Mouse (Mus musculus): ENCODE data around the gene Gm17535. TPM values are rescaled to one million over a fixed set of nuclear protein-coding genes. Genes with fewer than 3 reads are reported as not detected.
"Not testable (repeated sequence)": the region's sequence is repeated elsewhere in the genome, so short reads cannot be mapped to it uniquely, and the experiment has no call there.

Gene Gm17535
- polyA plus RNA-seq, 1 experiment = not detected

DNA sequence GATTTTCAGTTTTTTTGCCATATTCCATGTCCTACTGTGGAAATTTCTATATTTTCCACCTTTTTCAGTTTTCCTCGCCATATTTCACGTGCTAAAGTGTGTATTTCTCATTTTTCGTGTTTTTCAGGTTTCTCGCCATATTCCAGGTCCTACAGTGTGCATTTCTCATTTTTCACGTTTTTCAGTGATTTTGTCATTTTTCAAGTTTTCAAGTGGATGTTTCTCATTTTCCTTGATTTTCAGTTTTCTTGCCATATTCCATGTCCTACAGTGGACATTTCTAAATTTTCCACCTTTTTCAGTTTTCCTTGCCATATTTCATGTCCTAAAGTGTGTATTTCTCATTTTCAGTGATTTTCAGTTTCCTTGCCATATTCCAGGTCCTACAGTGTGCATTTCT is 8.3 kb upstream of the Gm17535 start:
- DNase-seq; H3K36me3 ChIP-seq (ENCODE audit: control insufficient read depth, insufficient read depth, low read length); H3K27ac ChIP-seq (ENCODE audit: insufficient read depth, low read depth, low read length); H3K4me1 ChIP-seq (ENCODE audit: control insufficient read depth, insufficient read depth, low read length); H3K27me3 ChIP-seq (replicated peaks; ENCODE audit: control insufficient read depth, insufficient read depth, low read length); H3K4me3 ChIP-seq (ENCODE audit: insufficient read depth, low read depth, low read length): not testable (repeated sequence)
- WGBS = 80% methylated on average over 5 of the region's 5 CpGs

DNA sequence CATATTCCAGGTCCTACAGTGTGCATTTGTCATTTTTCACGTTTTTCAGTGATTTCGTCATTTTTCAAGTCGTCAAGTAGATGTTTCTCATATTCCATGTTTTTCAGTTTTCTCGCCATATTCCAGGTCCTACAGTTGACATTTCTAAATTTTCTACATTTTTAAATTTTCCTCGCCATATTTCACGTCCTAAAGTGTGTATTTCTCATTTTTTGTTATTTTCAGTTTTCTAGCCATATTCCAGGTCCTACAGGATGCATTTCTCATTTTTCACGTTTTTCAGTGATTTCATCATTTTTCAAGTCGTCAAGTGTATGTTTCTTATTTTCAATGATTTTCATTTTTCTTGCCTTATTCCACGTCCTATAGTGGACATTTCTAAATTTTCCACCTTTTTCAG is 7.7 kb upstream of the Gm17535 start:
- not testable (repeated sequence) for H3K27ac ChIP-seq (ENCODE audit: insufficient read depth, low read depth, low read length); H3K27me3 ChIP-seq (replicated peaks; ENCODE audit: control insufficient read depth, insufficient read depth, low read length); H3K36me3 ChIP-seq (ENCODE audit: control insufficient read depth, insufficient read depth, low read length); DNase-seq; H3K4me1 ChIP-seq (ENCODE audit: control insufficient read depth, insufficient read depth, low read length); H3K4me3 ChIP-seq (ENCODE audit: insufficient read depth, low read depth, low read length)
- WGBS = 71% methylated on average over 9 of the region's 9 CpGs

DNA sequence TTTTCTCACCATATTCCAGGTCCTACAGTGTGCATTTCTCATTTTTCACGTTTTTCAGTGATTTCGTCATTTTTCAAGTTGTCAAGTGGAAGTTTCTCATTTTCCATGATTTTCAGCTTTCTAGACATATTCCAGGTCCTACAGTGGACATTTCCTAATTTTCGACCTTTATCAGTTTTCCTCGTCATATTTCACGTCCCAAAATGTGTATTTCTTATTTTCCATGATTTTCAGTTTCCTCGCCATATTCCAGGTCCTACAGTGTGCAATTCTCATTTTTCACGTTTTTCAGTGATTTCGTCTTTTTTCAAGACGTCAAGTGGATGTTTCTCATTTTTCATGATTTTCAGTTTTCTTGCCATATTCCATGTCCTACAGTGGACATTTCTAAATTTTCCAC is 7.2 kb upstream of the Gm17535 start:
- DNase-seq; H3K4me3 ChIP-seq (ENCODE audit: insufficient read depth, low read depth, low read length); H3K27ac ChIP-seq (ENCODE audit: insufficient read depth, low read depth, low read length); H3K27me3 ChIP-seq (replicated peaks; ENCODE audit: control insufficient read depth, insufficient read depth, low read length); H3K4me1 ChIP-seq (ENCODE audit: control insufficient read depth, insufficient read depth, low read length); H3K36me3 ChIP-seq (ENCODE audit: control insufficient read depth, insufficient read depth, low read length): not testable (repeated sequence)
- 73% methylated on average over 9 of the region's 9 CpGs for WGBS

DNA sequence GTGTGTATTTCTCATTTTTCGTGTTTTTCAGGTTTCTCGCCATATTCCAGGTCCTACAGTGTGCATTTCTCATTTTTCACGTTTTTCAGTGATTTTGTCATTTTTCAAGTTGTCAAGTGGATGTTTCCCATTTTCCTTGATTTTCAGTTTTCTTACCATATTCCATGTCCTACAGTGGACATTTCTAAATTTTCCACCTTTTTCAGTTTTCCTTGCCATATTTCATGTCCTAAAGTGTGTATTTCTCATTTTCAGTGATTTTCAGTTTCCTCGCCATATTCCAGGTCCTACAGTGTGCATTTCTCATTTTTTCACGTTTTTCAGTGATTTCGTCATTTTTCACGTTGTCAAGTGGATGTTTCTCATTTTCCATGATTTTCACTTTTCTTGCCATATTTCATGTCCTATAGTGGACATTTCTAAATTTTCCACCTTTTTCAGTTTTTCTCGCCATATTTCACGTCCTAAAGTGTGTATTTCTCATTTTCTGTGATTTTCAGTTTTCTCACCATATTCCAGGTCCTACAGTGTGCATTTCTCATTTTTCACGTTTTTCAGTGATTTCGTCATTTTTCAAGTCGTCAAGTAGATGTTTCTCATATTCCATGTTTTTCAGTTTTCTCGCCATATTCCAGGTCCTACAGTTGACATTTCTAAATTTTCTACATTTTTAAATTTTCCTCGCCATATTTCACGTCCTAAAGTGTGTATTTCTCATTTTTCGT is 5.0 kb upstream of the Gm17535 start:
- peak; percentile 45 for DNase-seq

GRCm38 (mm10) chr9:3030677-3031318 is 3.6 kb upstream of the Gm17535 start:
- not testable (repeated sequence) for DNase-seq; H3K4me3 ChIP-seq (ENCODE audit: insufficient read depth, low read depth, low read length)
- WGBS = 70% methylated on average over 3 of the region's 10 CpGs

More for the DNA sequence above, 5.0 kb upstream of the Gm17535 start:
- WGBS = 69% methylated on average over 14 of the region's 16 CpGs
- not testable (repeated sequence) for H3K4me3 ChIP-seq (ENCODE audit: insufficient read depth, low read depth, low read length); H3K27ac ChIP-seq (ENCODE audit: insufficient read depth, low read depth, low read length); H3K27me3 ChIP-seq (replicated peaks; ENCODE audit: control insufficient read depth, insufficient read depth, low read length); H3K36me3 ChIP-seq (ENCODE audit: control insufficient read depth, insufficient read depth, low read length); H3K4me1 ChIP-seq (ENCODE audit: control insufficient read depth, insufficient read depth, low read length)

GRCm38 (mm10) chr9:3036577-3036976 is 2.2 kb downstream of the Gm17535 start, which contains the start of gene Gm10715:
TSS of gene Gm10715 (plus strand) at chr9:3036877.
- 82% methylated on average over 8 of the region's 8 CpGs for WGBS
- DNase-seq = not testable (repeated sequence)

More at GRCm38 (mm10) chr9:3030677-3031318, 3.6 kb upstream of the Gm17535 start:
- H3K4me1 ChIP-seq (ENCODE audit: control insufficient read depth, insufficient read depth, low read length); H3K27me3 ChIP-seq (replicated peaks; ENCODE audit: control insufficient read depth, insufficient read depth, low read length); H3K36me3 ChIP-seq (ENCODE audit: control insufficient read depth, insufficient read depth, low read length); H3K27ac ChIP-seq (ENCODE audit: insufficient read depth, low read depth, low read length): not testable (repeated sequence)

GRCm38 (mm10) chr9:3038161-3038560 is 3.8 kb downstream of the Gm17535 start:
- not testable (repeated sequence) for H3K27me3 ChIP-seq (replicated peaks; ENCODE audit: control insufficient read depth, insufficient read depth, low read length); H3K27ac ChIP-seq (ENCODE audit: insufficient read depth, low read depth, low read length); H3K4me1 ChIP-seq (ENCODE audit: control insufficient read depth, insufficient read depth, low read length); DNase-seq; H3K36me3 ChIP-seq (ENCODE audit: control insufficient read depth, insufficient read depth, low read length); H3K4me3 ChIP-seq (ENCODE audit: insufficient read depth, low read depth, low read length)
- 72% methylated on average over 4 of the region's 4 CpGs for WGBS

More at GRCm38 (mm10) chr9:3036577-3036976, 2.2 kb downstream of the Gm17535 start, which contains the start of gene Gm10715:
- H3K27me3 ChIP-seq (replicated peaks; ENCODE audit: control insufficient read depth, insufficient read depth, low read length); H3K4me3 ChIP-seq (ENCODE audit: insufficient read depth, low read depth, low read length); H3K36me3 ChIP-seq (ENCODE audit: control insufficient read depth, insufficient read depth, low read length); H3K4me1 ChIP-seq (ENCODE audit: control insufficient read depth, insufficient read depth, low read length); H3K27ac ChIP-seq (ENCODE audit: insufficient read depth, low read depth, low read length): not testable (repeated sequence)

Other genes starting within 250 kb of the Gm17535 start
- not detected in 2 replicates for gene Gm10722, start 33.7 kb upstream of the Gm17535 start, polyA plus RNA-seq (2012; rRNA removed)
- gene Gm11168, start 31.3 kb upstream of the Gm17535 start, polyA plus RNA-seq (2012; rRNA removed) = not detected in 2 replicates
- not detected in 2 replicates for gene Gm10721, start 21.5 kb upstream of the Gm17535 start, polyA plus RNA-seq (2012; rRNA removed)
- gene Gm10720, start 18.9 kb upstream of the Gm17535 start, polyA plus RNA-seq (2012; rRNA removed) = not detected in 2 replicates
- gene Gm10719, start 17.2 kb upstream of the Gm17535 start, polyA plus RNA-seq (2012; rRNA removed) = not detected in 2 replicates
- gene Gm10718, start 11.1 kb upstream of the Gm17535 start, polyA plus RNA-seq (2012; rRNA removed) = not detected in 2 replicates
- gene Gm10717, start 9.2 kb upstream of the Gm17535 start, polyA plus RNA-seq (2012; rRNA removed) = not detected in 2 replicates
- not detected in 2 replicates for gene Gm10715, start 2.3 kb downstream of the Gm17535 start, polyA plus RNA-seq (2012; rRNA removed)

Measured in kidney, adult 2 months (tissue).